Mouse (Mus musculus) megakaryocyte, embryonic 14.5 days (primary cell): ENCODE results near the gene Disc1. TPM values are rescaled to one million over a fixed set of nuclear protein-coding genes. Genes with fewer than 3 reads are reported as not detected.

Experiments used
- H3K27me3 ChIP-seq: replicated peaks from 2 replicates; pipeline ENCODE3; 2012; ENCODE audit warnings: inconsistent platforms
- H3K36me3 ChIP-seq: replicated peaks from 2 replicates; pipeline ENCODE3; 2012; ENCODE audit warnings: low read length, inconsistent platforms, mixed read lengths
- H3K4me1 ChIP-seq: 2 replicates; pipeline ENCODE4 v1.6.1; 2012; ENCODE audit warnings: inconsistent platforms
- H3K4me3 ChIP-seq: replicated peaks from 2 replicates; pipeline ENCODE3; 2012; ENCODE audit warnings: moderate library complexity, mild to moderate bottlenecking, inconsistent platforms
- H3K9me3 ChIP-seq: 2 replicates; pipeline ENCODE4 v1.6.1; 2012; ENCODE audit warnings: inconsistent platforms
- FLI1 ChIP-seq: IDR thresholded peaks from 2 replicates; pipeline ENCODE4 v1.6.1; 2012; ENCODE audit warnings: low read length, inconsistent platforms, mixed read lengths
- GATA1 ChIP-seq: IDR thresholded peaks from 3 replicates; pipeline ENCODE4 v1.6.1; 2012; ENCODE audit warnings: mixed read lengths, low read length, inconsistent platforms, borderline replicate concordance
- polyA plus RNA-seq: library from polyadenylated mRNA; stranded (reverse); fragments of >175 nt; gene quantifications from 2 replicates; pipeline ENCODE4 v1.2.3, GENCODE M21; 2012; ENCODE audit warnings: low replicate concordance; ENCODE audit not compliant: insufficient read depth

Gene Disc1
- polyA plus RNA-seq, 1 experiment: 0.19 TPM

DNA sequence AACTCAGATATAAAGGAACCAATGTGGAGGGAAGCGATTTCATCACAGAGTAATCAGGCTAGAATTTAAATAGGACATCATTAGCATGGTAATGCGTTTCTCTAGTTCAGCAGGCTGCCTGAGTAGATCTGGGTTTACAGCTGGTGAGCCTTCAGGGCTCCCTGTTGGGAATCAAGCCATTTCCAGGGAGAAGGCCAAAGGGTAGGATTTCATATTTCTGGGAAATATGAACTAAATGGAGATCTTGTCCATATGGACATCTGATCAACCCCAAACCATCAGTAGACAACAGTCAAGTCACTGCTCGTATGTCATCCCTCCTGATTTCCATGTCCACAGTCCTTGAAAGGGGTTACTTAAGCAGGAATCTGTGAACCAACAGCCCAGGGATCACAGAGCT lies 115.6 kb downstream of the Disc1 start:
- TF ChIP-seq GATA1: no peak
- no peak for TF ChIP-seq FLI1
- Histone ChIP-seq H3K36me3 (no peaks in the 10 kb centered on the region), H3K27me3 (peaks cover 18% of the 10 kb centered on the region), H3K4me1 (no peaks in the 10 kb centered on the region), H3K4me3 (no peak overlapping the region), H3K9me3 (no peaks in the 10 kb centered on the region)

DNA sequence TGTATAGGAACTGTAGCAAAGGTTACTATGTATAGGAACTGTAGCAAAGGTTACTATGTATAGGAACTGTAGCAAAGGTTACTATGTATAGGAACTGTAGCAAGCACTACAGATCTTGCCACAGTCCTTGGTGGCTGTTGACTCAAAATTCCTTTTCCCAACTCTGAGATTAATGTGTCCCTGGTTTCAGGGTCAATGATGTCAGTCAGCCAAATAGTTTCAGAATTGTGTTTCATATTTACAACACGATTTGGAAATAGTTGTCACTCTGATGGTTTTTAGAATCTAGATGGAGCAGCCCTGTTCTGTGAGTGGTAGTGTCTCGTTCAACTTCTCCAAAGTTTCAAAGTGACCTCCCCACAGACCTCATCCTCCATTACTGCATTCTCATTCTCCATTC lies 117.5 kb downstream of the Disc1 start:
- Histone ChIP-seq H3K27me3 (peaks cover 15% of the 10 kb centered on the region), H3K9me3 (no peaks in the 10 kb centered on the region), H3K36me3 (no peaks in the 10 kb centered on the region), H3K4me3 (no peak overlapping the region), H3K4me1 (no peaks in the 10 kb centered on the region)
- no peak for TF ChIP-seq GATA1
- TF ChIP-seq FLI1: no peak

DNA sequence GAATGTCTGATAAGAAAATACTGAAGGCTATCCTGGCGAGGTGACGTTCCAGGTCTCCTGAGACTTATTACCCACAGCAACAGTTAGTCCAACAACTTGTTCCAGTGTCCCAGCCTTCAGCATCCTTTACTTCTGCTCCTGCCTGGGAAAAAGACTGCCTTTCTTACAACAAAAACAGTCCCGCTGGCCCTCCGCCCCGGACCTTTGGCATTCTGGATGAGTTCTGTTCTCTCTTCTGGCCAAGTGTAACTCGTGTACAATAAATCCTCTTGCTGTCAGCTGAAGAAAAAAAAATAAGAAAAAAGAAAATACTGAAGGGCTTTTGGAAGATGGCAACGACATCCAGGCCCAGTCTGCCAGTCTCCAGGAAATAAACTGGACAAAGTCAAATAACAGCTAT lies 120.2 kb downstream of the Disc1 start:
- Histone ChIP-seq H3K9me3 (peaks cover 4% of the 10 kb centered on the region; the same call in 1 of the 2 replicates), H3K36me3 (no peaks in the 10 kb centered on the region), H3K27me3 (peaks cover 15% of the 10 kb centered on the region), H3K4me1 (no peaks in the 10 kb centered on the region), H3K4me3 (no peak overlapping the region)
- TF ChIP-seq FLI1: no peak
- no peak for TF ChIP-seq GATA1

DNA sequence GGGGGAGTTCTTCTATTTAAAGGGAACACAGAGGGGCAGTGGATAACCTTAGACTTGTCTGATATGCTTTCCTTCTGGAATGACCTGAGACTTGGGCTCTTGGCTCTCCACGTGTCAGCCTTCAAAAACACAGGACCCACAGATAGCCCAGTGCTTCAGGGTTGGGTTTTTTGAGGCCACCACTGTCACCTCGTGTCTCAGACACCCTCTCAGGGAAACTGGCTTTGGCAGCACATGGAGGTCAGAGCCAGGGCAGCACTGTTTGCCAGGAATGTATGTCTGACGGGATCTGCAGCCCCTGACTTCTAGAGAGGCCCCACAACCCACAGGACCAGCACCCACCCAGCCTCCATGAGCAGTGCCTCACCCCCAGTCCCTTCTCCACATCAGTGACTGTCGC lies 120.9 kb downstream of the Disc1 start:
- Histone ChIP-seq H3K9me3 (peaks cover 4% of the 10 kb centered on the region; the same call in 1 of the 2 replicates), H3K27me3 (peaks cover 13% of the 10 kb centered on the region), H3K4me1 (no peaks in the 10 kb centered on the region), H3K36me3 (no peaks in the 10 kb centered on the region), H3K4me3 (no peak overlapping the region)
- TF ChIP-seq GATA1: no peak
- TF ChIP-seq FLI1: no peak

DNA sequence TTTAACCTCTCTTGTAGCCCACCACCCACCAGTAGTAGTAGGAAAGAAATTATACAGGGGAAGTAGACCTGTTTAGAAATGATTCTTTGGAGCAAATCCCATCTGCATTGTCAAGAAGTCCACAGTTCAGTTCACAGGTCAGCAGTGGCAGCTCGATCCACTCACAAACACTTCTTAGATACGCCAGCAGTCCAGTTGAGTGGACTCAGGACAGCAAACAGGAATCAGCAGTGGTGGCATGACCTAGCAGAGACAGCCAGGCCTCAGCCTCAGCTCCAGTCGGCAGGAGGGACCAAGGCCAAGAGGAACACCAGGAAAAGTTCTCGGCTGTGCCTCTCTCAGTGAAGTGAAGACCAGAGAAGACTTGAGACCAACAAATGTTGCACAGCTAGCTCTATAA lies 121.7 kb downstream of the Disc1 start:
- H3K9me3 ChIP-seq: peaks cover 4% of the 10 kb centered on the region; the same call in 1 of the 2 replicates
- TF ChIP-seq FLI1: no peak
- TF ChIP-seq GATA1: no peak
- H3K4me3 ChIP-seq: no peak overlapping the region
- H3K4me1 ChIP-seq: no peaks in the 10 kb centered on the region
- H3K36me3 ChIP-seq: no peaks in the 10 kb centered on the region
- H3K27me3 ChIP-seq: peaks cover 12% of the 10 kb centered on the region

DNA sequence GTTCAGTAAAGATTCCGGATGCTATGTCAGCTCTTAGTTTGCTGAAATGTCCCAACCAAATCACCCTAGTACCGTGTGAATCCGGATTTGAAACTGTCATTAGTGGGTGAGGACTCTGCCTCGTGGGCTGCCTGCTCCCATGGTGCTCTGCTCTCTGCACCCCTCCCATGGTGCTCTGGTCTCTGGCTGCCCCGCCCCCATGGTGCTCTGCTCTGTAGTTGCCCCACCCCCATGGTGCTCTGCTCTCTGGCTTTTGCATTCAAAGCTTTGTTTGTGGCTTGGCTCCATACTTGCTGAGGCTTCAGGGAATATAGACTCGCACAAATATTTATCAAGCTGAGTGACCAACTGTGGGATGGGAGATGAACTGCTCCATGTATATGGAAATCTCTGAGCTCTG lies 123.1 kb downstream of the Disc1 start:
- H3K4me3 ChIP-seq: no peak overlapping the region
- H3K9me3 ChIP-seq: peaks cover 4% of the 10 kb centered on the region; the same call in 1 of the 2 replicates
- H3K36me3 ChIP-seq: no peaks in the 10 kb centered on the region
- H3K4me1 ChIP-seq: no peaks in the 10 kb centered on the region
- TF ChIP-seq GATA1: no peak
- no peak for TF ChIP-seq FLI1
- peaks cover 13% of the 10 kb centered on the region for H3K27me3 ChIP-seq

DNA sequence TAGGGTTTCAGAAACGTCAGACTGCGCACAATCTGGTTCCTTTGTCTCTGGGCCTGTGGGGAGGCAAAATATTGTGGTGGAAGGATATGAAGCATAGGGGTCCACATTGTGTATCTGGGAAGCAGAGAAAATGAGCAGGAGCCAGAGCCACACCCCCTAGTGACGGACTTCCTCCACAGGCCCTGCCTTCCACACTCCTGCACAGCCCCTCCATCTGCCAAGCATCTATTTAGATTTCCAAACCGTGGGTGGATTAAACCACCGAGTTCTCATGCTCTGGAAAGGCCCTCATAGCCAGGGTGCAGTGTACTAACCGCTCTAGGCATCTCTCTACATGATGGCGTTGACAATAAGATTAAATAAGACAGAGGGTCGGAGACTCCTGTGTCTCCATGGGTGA lies 124.0 kb downstream of the Disc1 start:
- no peak overlapping the region for H3K4me3 ChIP-seq
- H3K27me3 ChIP-seq: peaks cover 12% of the 10 kb centered on the region
- no peaks in the 10 kb centered on the region for H3K4me1 ChIP-seq
- H3K9me3 ChIP-seq: peaks cover 4% of the 10 kb centered on the region; the same call in 1 of the 2 replicates
- H3K36me3 ChIP-seq: no peaks in the 10 kb centered on the region
- TF ChIP-seq FLI1 (no peak), GATA1 (no peak)

DNA sequence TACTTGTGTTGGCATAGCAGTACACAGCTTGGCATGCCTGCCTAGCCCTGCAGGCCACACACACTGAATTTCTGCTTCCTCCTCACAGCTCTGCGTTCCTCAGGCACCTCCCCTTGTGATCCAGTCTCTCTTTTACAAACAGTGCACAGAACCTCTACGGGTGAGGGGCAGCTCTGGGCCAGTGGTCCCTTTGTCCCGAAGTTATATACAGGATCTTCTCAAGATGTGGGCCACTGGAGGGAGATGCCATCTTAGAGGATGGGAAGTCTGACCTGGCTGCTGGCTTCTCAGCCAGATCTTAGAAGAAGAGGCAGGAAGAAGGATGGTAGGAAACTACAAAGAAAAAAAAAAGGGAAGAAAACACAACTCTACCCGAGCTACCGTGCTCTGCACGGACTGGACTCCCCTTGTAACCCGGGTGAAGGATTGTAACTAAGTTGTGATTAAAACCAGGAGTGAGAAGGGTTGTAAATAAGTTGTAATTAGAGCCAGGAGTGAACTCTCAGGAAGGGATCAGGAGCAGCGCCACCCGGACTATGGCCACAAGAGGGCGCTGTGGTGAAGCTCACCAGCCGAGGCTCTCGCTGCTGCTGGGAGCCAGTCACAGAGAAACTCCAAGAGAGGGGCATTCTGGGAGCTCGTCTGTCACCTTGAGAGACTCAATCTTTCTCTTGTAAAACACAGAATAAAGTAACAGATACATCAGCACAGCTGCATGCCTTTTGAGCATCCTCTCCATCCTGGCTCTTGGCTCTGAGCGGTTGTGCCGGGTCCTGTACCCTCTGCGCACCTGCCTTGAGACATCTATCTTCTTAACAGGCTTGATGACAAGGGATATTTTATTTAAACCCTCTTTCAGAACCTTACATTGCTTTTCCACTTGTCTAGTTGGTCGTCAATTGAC lies 129.8 kb downstream of the Disc1 start:
- Histone ChIP-seq H3K4me1 (no peaks in the 10 kb centered on the region), H3K36me3 (no peaks in the 10 kb centered on the region), H3K4me3 (no peak overlapping the region), H3K27me3 (peaks cover 16% of the 10 kb centered on the region), H3K9me3 (no peaks in the 10 kb centered on the region)
- no peak for TF ChIP-seq FLI1
- no peak for TF ChIP-seq GATA1

DNA sequence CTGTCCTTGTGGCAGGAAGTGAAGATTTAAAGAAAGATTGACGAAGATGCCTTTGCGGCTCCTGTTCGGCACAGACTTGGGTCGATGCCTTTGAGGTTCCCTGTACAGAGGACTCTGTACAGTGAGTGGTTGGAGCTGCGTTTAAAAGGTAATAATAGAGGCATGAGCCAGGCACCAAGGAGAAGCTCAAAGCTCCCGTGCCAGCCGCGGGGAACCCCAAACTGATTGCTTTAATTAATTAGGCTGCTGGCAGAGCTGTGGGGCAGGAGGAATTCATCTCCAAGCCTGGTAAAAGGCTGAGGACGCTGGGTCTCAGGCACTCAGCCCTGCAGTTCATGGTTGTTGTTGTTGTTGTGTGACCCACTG lies 130.4 kb downstream of the Disc1 start:
- no peaks in the 10 kb centered on the region for H3K36me3 ChIP-seq

DNA sequence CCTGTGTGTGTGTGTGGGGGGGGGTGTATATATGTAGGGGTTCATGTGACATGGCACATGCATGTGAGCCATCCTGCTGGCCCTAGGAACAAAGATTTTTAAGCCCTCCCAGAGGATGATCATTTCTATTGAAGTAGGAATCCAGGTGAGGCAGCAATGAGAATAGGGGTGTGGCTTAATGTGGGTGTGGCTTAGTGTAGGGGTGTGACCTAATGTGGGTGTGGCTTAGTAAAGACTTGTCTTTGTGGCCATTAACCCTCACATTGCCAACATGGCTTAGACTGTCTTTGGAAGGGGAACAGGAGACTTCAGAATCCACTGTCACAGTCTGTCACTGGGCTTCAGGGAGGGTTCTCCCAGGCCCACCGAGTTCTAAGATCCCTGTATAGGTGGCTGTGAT lies 130.9 kb downstream of the Disc1 start:
- Histone ChIP-seq H3K27me3 (peaks cover 20% of the 10 kb centered on the region), H3K36me3 (no peaks in the 10 kb centered on the region), H3K4me1 (no peaks in the 10 kb centered on the region), H3K9me3 (no peaks in the 10 kb centered on the region), H3K4me3 (no peak overlapping the region)
- TF ChIP-seq FLI1 (no peak), GATA1 (no peak)

More for the DNA sequence above, 130.4 kb downstream of the Disc1 start:
- H3K4me1 ChIP-seq: no peaks in the 10 kb centered on the region
- no peak overlapping the region for H3K4me3 ChIP-seq
- TF ChIP-seq FLI1: no peak
- TF ChIP-seq GATA1: no peak
- peaks cover 20% of the 10 kb centered on the region for H3K27me3 ChIP-seq
- H3K9me3 ChIP-seq: no peaks in the 10 kb centered on the region

DNA sequence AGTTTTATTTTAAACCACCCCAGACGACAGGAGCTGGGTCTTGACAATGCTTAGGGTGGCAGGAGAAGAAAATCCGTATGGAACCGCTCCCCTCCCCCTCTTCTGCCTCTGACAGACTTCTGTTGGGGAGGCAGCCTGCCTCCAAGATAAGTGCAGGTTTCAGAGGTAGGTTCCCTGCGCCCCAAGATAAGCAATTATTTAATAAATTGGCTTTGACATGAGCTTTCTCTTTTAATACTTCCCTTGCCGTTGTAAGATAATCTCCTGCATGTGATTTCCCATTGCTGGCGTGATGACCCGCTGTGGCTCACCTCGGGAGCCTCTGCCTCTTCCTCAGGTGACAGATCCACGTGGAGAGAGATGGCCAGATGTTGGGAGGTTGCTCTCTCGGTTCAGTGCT lies 133.0 kb downstream of the Disc1 start:
- no peaks in the 10 kb centered on the region for H3K4me1 ChIP-seq
- TF ChIP-seq FLI1 (no peak), GATA1 (no peak)
- peaks cover 17% of the 10 kb centered on the region for H3K27me3 ChIP-seq
- H3K9me3 ChIP-seq: no peaks in the 10 kb centered on the region
- no peak overlapping the region for H3K4me3 ChIP-seq
- H3K36me3 ChIP-seq: no peaks in the 10 kb centered on the region
